Mouse (Mus musculus) kidney, adult 2 months (tissue): ENCODE results near the gene Nkain2. TPM values are rescaled to one million over a fixed set of nuclear protein-coding genes. Genes with fewer than 3 reads are reported as not detected.

ENCODE experiments used
- DNase-seq: peaks from one replicate; pipeline ENCODE4 v3.0.0; 2021
- H3K27ac ChIP-seq: fragments of 200-500 bp; 2 replicates; pipeline ENCODE4 v1.5.1; 2012; ENCODE audit warnings: low read depth, low read length, control low read depth, inconsistent platforms; ENCODE audit not compliant: insufficient read depth
- H3K27me3 ChIP-seq: fragments of 200-500 bp; replicated peaks from 2 replicates; pipeline ENCODE4 v1.6.1; 2012; ENCODE audit warnings: mild to moderate bottlenecking, moderate library complexity, low read length, inconsistent platforms; ENCODE audit not compliant: control insufficient read depth, insufficient read depth
- H3K36me3 ChIP-seq: fragments of 200-500 bp; 2 replicates; pipeline ENCODE4 v1.6.1; 2012; ENCODE audit warnings: mild to moderate bottlenecking, moderate library complexity, low read length, inconsistent platforms; ENCODE audit not compliant: control insufficient read depth, insufficient read depth
- H3K4me1 ChIP-seq: fragments of 200-500 bp; 2 replicates; pipeline ENCODE4 v1.6.1; 2011; ENCODE audit warnings: low read length; ENCODE audit not compliant: control insufficient read depth, insufficient read depth
- H3K4me3 ChIP-seq: fragments of 200-500 bp; 2 replicates; pipeline ENCODE4 v1.5.1; 2011; ENCODE audit warnings: mild to moderate bottlenecking, low read depth, low read length, control low read depth; ENCODE audit not compliant: insufficient read depth
- CTCF ChIP-seq: fragments of 200-500 bp; conservative IDR thresholded peaks from 2 replicates; pipeline ENCODE4 v1.5.1; 2011; ENCODE audit warnings: low read depth, mild to moderate bottlenecking, control low read depth, low read length, moderate library complexity, mixed read lengths; ENCODE audit not compliant: insufficient read depth, insufficient read length
- POLR2A ChIP-seq: fragments of 200-500 bp; IDR thresholded peaks from one replicate; pipeline ENCODE4 v1.6.1; 2011; ENCODE audit warnings: low read depth, low read length, control low read depth
- WGBS: fragments of 180-500 bp; shearing (Covaris S2); methylation state at CpG from one replicate; pipeline ENCODE4 v1.1.7; 2018; 5-methylcytosine and 5-hydroxymethylcytosine counted together
- polyA plus RNA-seq: library from polyadenylated mRNA; depleted of rRNA; stranded (reverse); fragments of >200 nt; gene quantifications from 2 replicates; pipeline ENCODE4 v1.2.3, GENCODE M21; 2012; rRNA removed

Gene Nkain2
- polyA plus RNA-seq, 1 experiment, result 0.08 TPM

- 49% methylated on average over 1 of the region's 1 CpGs for WGBS
- no peaks in the 10 kb centered on the region for H3K36me3 ChIP-seq
- H3K27ac ChIP-seq, result no peak overlapping the region
- no peaks in the 10 kb centered on the region for H3K4me1 ChIP-seq
- no peak overlapping the region for H3K4me3 ChIP-seq
- DNase-seq, result no peak
- H3K27me3 ChIP-seq, result no peaks in the 10 kb centered on the region
- TF ChIP-seq CTCF (no peak), POLR2A (no peak)
Measured at GRCm38 (mm10) chr10:31646083-31646482, 1244.2 kb downstream of the Nkain2 start.

Other genes starting within 250 kb of the Nkain2 start
- 0.01 and 0.77 TPM in 2 replicates for gene Trdn, start 190.1 kb upstream of the Nkain2 start, polyA plus RNA-seq